Mouse (Mus musculus): ENCODE data around the gene Tmem235.

DNA sequence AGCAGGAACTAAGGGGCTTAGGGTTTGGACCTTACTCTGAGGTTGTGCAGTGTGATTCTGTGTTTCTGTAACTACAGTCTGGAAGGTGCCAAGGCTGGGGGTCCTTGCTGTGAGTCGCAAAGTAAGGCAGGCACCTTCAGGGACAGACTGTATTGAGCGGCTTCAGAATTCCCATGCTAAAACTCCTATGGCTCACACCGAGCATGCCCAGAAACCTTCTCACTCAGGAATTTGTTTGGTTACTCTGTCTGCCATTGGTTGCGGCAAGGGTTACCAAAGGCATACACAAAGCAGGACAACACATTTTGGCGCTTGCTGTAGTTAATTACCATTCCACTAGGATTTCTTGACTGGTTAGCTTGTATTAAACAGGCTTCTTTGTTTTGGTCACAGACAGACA is 34.4 kb upstream of the Tmem235 start:
- TF ChIP-seq CHD2 (IDR thresholded peaks at IDR 0.05; ENCODE audit: low read depth, low read length), result no peak
- no peak for TF ChIP-seq ZNF384 (IDR thresholded peaks at IDR 0.05; ENCODE audit: low read depth, low read length)

Measured in ES-E14 (cell line).